Mouse (Mus musculus) forebrain, embryonic 14.5 days (tissue): ENCODE data around the gene Cmtr1. TPM values are rescaled to one million over a fixed set of nuclear protein-coding genes. Genes with fewer than 3 reads are reported as not detected.

Source experiments
- ATAC-seq: fragments of 200-750 bp; cut with Nextera tagmentation; 2 replicates; pipeline ENCODE4 v1.8.0; 2017; ENCODE audit warnings: mild to moderate bottlenecking, moderate library complexity
- DNase-seq: peaks from one replicate; pipeline ENCODE4 v3.0.0-alpha.2; 2015; ENCODE audit warnings: low spot score
- H3K27ac ChIP-seq: fragments of 300-500 bp; sonication (generic); 2 replicates; pipeline ENCODE4 v1.5.1; 2014; ENCODE audit warnings: low read depth, mild to moderate bottlenecking, control low read depth, low read length, moderate library complexity
- H3K27me3 ChIP-seq: fragments of 300-500 bp; sonication (generic); replicated peaks from 2 replicates; pipeline ENCODE4 v1.6.1; 2014; ENCODE audit warnings: low read length, control low read depth, mixed read lengths; ENCODE audit not compliant: control insufficient read depth, insufficient read depth
- H3K36me3 ChIP-seq: fragments of 300-500 bp; sonication (generic); 2 replicates; pipeline ENCODE4 v1.6.1; 2014; ENCODE audit warnings: low read length, control low read depth; ENCODE audit not compliant: control insufficient read depth, insufficient read depth
- H3K4me1 ChIP-seq: fragments of 300-500 bp; sonication (generic); 2 replicates; pipeline ENCODE4 v1.6.1; 2014; ENCODE audit warnings: antibody characterized with exemption, low read length, control low read depth; ENCODE audit not compliant: control insufficient read depth, insufficient read depth
- H3K4me2 ChIP-seq: fragments of 300-500 bp; sonication (generic); 2 replicates; pipeline ENCODE4 v1.6.1; 2014; ENCODE audit warnings: mild to moderate bottlenecking, control low read depth, low read length
- H3K4me3 ChIP-seq: fragments of 300-500 bp; sonication (generic); 2 replicates; pipeline ENCODE4 v1.5.1; 2014; ENCODE audit warnings: low read depth, low read length, control low read depth
- H3K9ac ChIP-seq: fragments of 300-500 bp; sonication (generic); 2 replicates; pipeline ENCODE4 v1.6.1; 2014; ENCODE audit warnings: mild to moderate bottlenecking, low read length, control low read depth, moderate library complexity
- H3K9me3 ChIP-seq: fragments of 300-500 bp; sonication (generic); replicated peaks from 2 replicates; pipeline ENCODE4 v1.6.1; 2016; ENCODE audit warnings: low read length, control low read depth, mixed read lengths; ENCODE audit not compliant: control insufficient read depth
- WGBS: fragments of 180-500 bp; shearing (Covaris S2); extraction: QIAGEN DNeasy Blood & Tissue Kit; methylation state at CpG from one replicate; pipeline ENCODE4 v1.1.7; 2014; 5-methylcytosine and 5-hydroxymethylcytosine counted together
- polyA plus RNA-seq: library from polyadenylated mRNA; unstranded; fragments of >200 nt; fragmentation: Nextera tagmentation; extraction: Ambion mirVana; gene quantifications from 2 replicates; pipeline ENCODE4 v1.2.1, GENCODE M21; 2014

The Cmtr1 gene
- polyA plus RNA-seq, 1 experiment from 2014 or later, result 116 TPM

DNA sequence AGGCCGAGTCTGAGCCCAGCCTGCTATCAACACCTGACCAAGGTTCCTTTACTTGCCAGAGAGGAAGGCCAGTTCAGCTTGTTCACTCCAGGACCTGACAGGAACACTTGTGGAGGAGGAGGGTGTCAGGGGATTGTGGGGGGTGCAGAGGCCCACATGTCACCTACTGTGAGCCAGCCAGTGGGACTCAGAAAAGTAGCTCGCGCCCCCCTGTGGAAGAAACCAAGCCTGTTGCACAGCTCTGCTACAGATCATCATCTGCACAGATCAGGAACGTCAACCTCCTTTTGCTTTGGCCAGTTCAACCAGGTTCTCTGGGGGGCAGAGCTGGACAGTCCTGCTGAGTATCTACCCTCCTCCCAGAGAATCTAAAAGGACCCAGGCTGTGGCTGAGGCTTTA lies 94.1 kb downstream of the Cmtr1 start:
- ATAC-seq, result no peak
- WGBS, result 45% methylated on average over 4 of the region's 4 CpGs
- Histone ChIP-seq H3K4me2 (no peak overlapping the region), H3K27ac (no peak overlapping the region), H3K27me3 (no peaks in the 10 kb centered on the region), H3K9me3 (no peaks in the 10 kb centered on the region), H3K36me3 (no peaks in the 10 kb centered on the region), H3K9ac (no peak overlapping the region), H3K4me1 (0 out of 2 replicates have a peak, but pooled peaks cover 2% of the 10 kb centered on the region), H3K4me3 (no peak overlapping the region)
- no peak for DNase-seq

Other genes starting within 250 kb of the Cmtr1 start
- gene Pim1, start 169.8 kb upstream of the Cmtr1 start, polyA plus RNA-seq, result 11.4 and 15.7 TPM in 2 replicates
- not detected in 2 replicates for gene Gm17657, start 111.0 kb upstream of the Cmtr1 start, polyA plus RNA-seq
- gene Tbc1d22b, start 110.8 kb upstream of the Cmtr1 start, polyA plus RNA-seq, result 18.4 and 21.3 TPM in 2 replicates
- 0.25 TPM in 1 of 2 replicates, not detected in the other for gene Tmem217, start 108.2 kb upstream of the Cmtr1 start, polyA plus RNA-seq
- 89.7 and 96.7 TPM in 2 replicates for gene Rnf8, start 45.8 kb upstream of the Cmtr1 start, polyA plus RNA-seq
- 1.9 and 2.4 TPM in 2 replicates for gene Gm28043, start 45.7 kb upstream of the Cmtr1 start, polyA plus RNA-seq
- 12.8 and 14.0 TPM in 2 replicates for gene Ccdc167, start 56.4 kb downstream of the Cmtr1 start, polyA plus RNA-seq